Mouse (Mus musculus): ENCODE results near the gene Mymx. TPM values are rescaled to one million over a fixed set of nuclear protein-coding genes. Genes with fewer than 3 reads are reported as not detected.

Mymx gene
- polyA plus RNA-seq (2015; fragmentation: Illumina TruSeq; extraction: RNeasy Lipid Tissue Mini Kit (QIAGEN cat#74804); ENCODE audit: insufficient read depth, low replicate concordance) = not detected

GRCm38 (mm10) chr17:45601877-45602304 lies at the start of gene Mymx:
Mymx (minus strand) TSS chr17:45602102.

DNA sequence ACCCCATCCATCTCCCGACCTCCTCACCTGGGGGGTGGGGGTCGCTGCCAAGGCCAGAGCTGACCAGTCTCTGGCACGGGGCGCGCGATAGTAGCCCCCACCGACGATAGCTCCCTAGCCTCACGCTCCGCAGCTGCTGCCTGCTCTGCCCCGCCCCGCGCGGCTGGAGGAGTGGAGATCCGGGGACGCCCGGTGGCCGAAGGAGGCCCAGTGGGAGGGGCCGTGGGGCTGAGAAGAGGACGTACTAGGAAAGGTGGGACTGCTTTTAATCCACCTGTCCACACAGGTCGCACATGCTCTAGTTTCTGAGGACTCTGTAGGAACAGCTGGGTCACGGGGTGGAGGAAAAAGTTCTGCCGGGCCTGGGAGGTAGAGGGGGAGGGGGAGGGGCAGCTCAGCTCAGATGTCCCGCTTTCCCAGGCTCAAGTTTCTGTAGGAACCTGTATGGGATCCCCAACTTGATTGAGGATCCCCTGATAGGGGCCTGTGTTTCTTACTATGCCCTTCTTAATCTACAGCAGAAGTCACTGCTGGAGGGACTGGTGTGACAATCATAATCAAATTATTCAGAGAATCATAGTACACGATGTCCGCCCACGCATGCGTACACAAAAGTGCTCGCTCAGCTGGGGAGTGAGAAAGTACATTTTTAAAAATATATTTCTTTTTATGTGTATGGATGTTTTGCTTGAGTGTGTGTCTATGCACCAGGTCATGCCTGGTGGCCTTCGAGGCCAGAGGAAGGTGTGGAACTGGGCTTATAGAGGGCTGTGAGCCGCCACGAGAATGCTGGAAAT lies 2.3 kb downstream of the Mymx start, which contains the start of gene Slc29a1:
TSS of gene Slc29a1 (minus strand) at position 161 of the 797 bp plus-strand sequence.

GRCm38 (mm10) chr17:45573087-45573779 lies 28.7 kb downstream of the Mymx start, which contains the start of gene Hsp90ab1:
Hsp90ab1 (minus strand) TSS chr17:45573271.

DNA sequence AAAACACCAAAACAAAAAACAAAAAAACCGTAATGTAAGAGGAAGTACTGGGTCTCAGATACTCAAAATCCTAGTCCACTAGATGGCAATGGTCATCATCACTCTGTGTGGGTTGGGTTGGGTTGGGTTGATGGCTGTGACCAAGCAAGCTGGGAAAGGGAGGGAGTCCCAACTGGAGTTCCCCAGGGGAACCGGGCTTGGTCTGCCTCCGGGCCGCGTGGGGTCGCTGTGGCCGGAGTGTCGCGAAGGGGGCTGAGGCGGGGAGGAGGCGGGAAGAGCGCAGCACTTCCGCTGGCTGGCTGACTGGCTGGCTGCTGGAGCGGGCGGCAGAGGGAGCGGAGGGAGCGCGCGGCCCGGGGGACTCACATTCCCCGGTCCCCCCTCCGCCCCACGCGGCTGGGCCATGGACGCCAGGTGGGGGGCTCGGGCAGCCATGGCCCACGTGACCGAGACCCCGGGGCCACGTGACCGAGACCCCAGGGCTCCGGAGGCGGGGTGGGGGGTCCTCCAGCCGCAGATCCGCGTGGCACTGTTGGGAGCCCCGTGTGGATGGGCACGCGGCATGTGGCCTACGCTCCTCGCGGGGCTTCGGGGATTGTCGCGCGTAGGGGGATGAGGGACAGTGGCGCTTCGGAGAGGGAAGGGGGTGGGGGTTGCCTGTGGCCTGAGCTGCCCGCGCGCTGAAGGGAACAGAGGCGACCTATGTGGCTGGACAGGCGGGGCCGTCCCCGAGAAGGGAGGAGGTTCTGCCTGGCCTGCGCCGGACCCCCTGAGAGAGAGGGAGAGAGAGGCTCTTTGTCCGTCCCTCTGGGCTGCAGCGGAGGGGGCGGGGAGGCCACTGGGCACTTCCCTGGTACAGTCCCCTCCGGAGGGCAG lies 38.0 kb downstream of the Mymx start, which contains the start of gene Slc35b2:
TSS of gene Slc35b2 (plus strand) at position 220 of the 876 bp plus-strand sequence.

GRCm38 (mm10) chr17:45555452-45556106 lies 46.3 kb downstream of the Mymx start, which contains the start of gene Nfkbie:
Nfkbie (plus strand) TSS chr17:45555703.

Other genes with a start within 250 kb of the Mymx start
- 106 TPM for gene Cdc5l, start 168.4 kb downstream of the Mymx start, polyA plus RNA-seq (2015; fragmentation: Illumina TruSeq; extraction: RNeasy Lipid Tissue Mini Kit (QIAGEN cat#74804); ENCODE audit: insufficient read depth, low replicate concordance)
- not detected for gene Spats1, start 126.7 kb downstream of the Mymx start, polyA plus RNA-seq (2015; fragmentation: Illumina TruSeq; extraction: RNeasy Lipid Tissue Mini Kit (QIAGEN cat#74804); ENCODE audit: insufficient read depth, low replicate concordance)
- gene Aars2, start 95.3 kb downstream of the Mymx start, polyA plus RNA-seq (2015; fragmentation: Illumina TruSeq; extraction: RNeasy Lipid Tissue Mini Kit (QIAGEN cat#74804); ENCODE audit: insufficient read depth, low replicate concordance) = 2.9 TPM
- 0.37 TPM for gene Tcte1, start 78.7 kb downstream of the Mymx start, polyA plus RNA-seq (2015; fragmentation: Illumina TruSeq; extraction: RNeasy Lipid Tissue Mini Kit (QIAGEN cat#74804); ENCODE audit: insufficient read depth, low replicate concordance)
- 1.0 TPM for gene Tmem151b, start 52.4 kb downstream of the Mymx start, polyA plus RNA-seq (2015; fragmentation: Illumina TruSeq; extraction: RNeasy Lipid Tissue Mini Kit (QIAGEN cat#74804); ENCODE audit: insufficient read depth, low replicate concordance)
- 69.2 TPM for gene Nfkbie, start 46.4 kb downstream of the Mymx start, polyA plus RNA-seq (2015; fragmentation: Illumina TruSeq; extraction: RNeasy Lipid Tissue Mini Kit (QIAGEN cat#74804); ENCODE audit: insufficient read depth, low replicate concordance)
- gene Slc35b2, start 38.2 kb downstream of the Mymx start, polyA plus RNA-seq (2015; fragmentation: Illumina TruSeq; extraction: RNeasy Lipid Tissue Mini Kit (QIAGEN cat#74804); ENCODE audit: insufficient read depth, low replicate concordance) = 32.4 TPM
- 1,285 TPM for gene Hsp90ab1, start 28.8 kb downstream of the Mymx start, polyA plus RNA-seq (2015; fragmentation: Illumina TruSeq; extraction: RNeasy Lipid Tissue Mini Kit (QIAGEN cat#74804); ENCODE audit: insufficient read depth, low replicate concordance)
- gene Slc29a1, start 2.5 kb downstream of the Mymx start, polyA plus RNA-seq (2015; fragmentation: Illumina TruSeq; extraction: RNeasy Lipid Tissue Mini Kit (QIAGEN cat#74804); ENCODE audit: insufficient read depth, low replicate concordance) = 45.2 TPM
- gene Capn11, start 57.2 kb upstream of the Mymx start, polyA plus RNA-seq (2015; fragmentation: Illumina TruSeq; extraction: RNeasy Lipid Tissue Mini Kit (QIAGEN cat#74804); ENCODE audit: insufficient read depth, low replicate concordance) = not detected
- gene Mrpl14, start 84.2 kb upstream of the Mymx start, polyA plus RNA-seq (2015; fragmentation: Illumina TruSeq; extraction: RNeasy Lipid Tissue Mini Kit (QIAGEN cat#74804); ENCODE audit: insufficient read depth, low replicate concordance) = 13.9 TPM
- 14.2 TPM for gene Tmem63b, start 84.8 kb upstream of the Mymx start, polyA plus RNA-seq (2015; fragmentation: Illumina TruSeq; extraction: RNeasy Lipid Tissue Mini Kit (QIAGEN cat#74804); ENCODE audit: insufficient read depth, low replicate concordance)
- gene 1600014C23Rik, start 131.7 kb upstream of the Mymx start, polyA plus RNA-seq (2015; fragmentation: Illumina TruSeq; extraction: RNeasy Lipid Tissue Mini Kit (QIAGEN cat#74804); ENCODE audit: insufficient read depth, low replicate concordance) = not detected

Data from spleen, adult 10 weeks (tissue).